Mouse (Mus musculus): Measurements from ENCODE around the gene Olfr825.
"Not testable (repeated sequence)": the region's sequence is repeated elsewhere in the genome, so short reads cannot be mapped to it uniquely, and the experiment has no call there.

The Olfr825 gene

DNA sequence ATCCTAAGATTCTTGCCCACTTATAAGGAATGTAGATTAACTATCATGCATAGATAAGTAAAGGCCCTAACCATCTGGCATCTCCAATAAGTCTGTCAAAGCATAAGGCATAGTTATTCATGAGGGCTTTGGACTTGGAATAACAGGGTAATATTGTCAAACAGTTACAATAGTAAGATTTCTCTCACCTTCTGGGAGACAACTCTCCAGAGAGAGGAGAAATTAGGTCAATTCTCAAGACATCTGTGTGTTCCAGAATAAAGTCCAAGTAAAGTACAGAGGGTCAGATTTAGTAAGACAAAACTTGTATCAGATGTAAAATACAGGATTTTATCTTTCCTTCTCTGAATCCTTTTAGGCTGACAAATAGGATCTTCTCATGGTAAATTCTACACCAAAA, at the start of gene Olfr825:
Olfr825 (minus strand) TSS at position 101 of the 400 bp plus-strand sequence.
- ATAC-seq (ENCODE audit: insufficient number of reproducible peaks, low FRiP score, low TSS enrichment): no peak

DNA sequence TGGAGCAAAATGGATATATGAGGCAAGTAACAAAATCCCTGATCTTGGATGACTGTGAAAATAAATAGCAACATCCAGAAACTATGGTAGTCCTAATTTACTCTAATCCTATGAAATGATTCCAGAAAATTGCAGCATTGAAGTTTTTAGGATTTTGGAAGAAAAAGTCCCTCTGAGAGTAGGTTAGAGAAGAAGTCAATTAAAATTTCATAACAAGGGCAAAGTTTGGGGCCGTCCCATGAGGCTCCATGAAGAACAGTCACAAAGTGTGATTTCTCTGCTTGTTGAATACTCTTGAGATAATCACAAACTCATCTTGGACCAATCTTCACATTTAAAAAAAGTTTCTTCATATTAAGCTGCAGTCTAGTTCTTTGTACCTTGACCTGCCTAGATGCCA, 47.7 kb upstream of the Olfr825 start, which contains the start of gene Olfr827:
Olfr827 (minus strand) TSS at position 101 of the 400 bp plus-strand sequence.
- no peak for ATAC-seq (ENCODE audit: insufficient number of reproducible peaks, low FRiP score, low TSS enrichment)

DNA sequence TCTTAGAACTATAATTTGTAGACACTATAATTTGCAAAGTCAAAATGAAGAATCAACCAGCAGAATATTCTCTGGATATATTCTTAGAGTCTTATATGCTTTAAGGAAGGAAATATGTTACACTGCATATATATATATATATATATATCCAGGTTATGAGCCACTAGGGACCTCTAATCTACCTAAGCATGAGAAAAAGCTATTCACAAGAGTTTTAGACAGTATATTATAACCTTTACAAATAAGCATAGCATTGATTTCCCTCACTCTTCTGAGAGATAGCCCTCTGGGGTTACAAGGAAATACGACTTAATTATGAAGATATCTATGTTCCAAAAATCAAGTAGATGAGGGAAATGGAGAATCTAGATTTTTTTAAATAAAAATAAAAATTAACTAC, 17.5 kb upstream of the Olfr825 start, which contains the start of gene Olfr826:
Olfr826 (minus strand) TSS at position 101 of the 400 bp plus-strand sequence.
- no peak for ATAC-seq (ENCODE audit: insufficient number of reproducible peaks, low FRiP score, low TSS enrichment)

DNA sequence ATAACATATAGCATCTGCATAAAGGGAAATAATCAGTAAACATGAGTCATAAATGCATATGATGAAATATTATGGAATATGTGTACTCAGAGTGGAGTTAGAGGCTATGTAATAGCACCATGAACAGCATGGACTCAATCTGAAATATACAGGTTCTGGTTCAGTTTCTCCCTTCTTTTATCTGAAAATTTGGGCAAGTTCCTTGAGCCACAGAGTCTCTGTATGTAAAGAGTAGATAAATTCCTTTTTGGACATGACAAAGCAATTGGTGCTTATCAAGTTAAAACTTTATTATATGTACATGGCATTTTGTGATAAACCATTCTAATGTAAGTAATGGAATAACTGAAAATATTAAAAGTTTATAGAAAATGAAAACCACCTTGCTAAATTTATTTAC, 1.4 kb downstream of the Olfr825 start:
- ATAC-seq (ENCODE audit: insufficient number of reproducible peaks, low FRiP score, low TSS enrichment): no peak

DNA sequence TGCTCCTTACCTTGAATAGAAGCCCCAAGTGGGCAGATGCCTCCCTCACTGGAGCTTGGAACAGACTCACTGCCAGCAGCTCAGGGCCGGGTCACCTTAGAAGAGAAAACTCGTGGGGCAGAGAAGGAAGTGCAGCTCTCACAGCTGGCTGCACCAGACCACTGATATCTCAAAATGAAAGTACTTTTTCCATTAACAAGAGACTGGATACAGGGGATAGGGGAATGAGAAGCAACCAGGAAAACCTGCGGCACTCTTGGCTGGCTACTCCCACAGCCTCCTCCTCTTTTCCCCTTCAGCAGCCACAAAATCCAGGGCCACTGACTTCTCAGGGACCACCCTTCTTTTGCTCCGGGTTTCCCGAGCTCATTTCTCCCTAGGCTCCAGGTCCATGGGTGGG, 22.4 kb downstream of the Olfr825 start:
- no peak for ATAC-seq (ENCODE audit: insufficient number of reproducible peaks, low FRiP score, low TSS enrichment)

DNA sequence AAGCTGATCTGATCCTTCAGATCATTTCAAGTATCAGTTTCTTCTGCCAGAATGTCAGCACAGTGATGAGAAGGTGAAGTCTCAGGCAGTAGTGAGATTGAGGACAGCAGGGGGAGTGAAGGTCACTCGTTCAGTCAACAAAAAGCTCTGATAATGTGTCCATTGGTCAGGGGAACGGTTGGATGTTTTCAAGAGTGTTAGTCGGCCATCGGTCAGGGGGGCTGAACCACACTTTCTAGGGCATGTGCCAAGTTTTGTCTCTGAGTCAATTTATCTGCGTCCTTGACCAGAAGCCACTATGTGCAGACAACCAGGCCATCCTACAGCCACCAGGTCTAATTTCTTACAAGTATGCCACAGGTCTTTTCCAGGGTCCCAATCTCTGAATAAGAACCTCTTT, 24.1 kb downstream of the Olfr825 start:
- ATAC-seq (ENCODE audit: insufficient number of reproducible peaks, low FRiP score, low TSS enrichment): not testable (repeated sequence)

DNA sequence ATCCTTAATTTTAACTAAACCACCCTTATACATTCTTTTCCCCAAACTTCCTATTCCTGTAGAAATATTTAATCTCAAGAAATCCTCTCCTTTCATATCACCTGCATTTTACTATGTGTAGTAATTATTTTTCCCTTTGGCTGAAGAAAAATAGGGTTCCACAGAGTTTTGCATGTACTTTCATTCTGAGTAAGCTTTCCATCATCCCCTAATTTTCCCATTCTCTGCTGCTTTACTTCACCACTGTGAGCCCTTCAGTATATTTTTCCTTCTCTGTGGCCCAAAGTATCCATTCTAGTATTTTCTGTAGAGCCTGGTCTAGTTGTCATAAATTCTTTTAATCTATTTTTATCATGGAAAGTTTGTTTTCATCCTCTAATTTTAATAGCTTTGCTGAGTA, 31.8 kb downstream of the Olfr825 start:
- ATAC-seq (ENCODE audit: insufficient number of reproducible peaks, low FRiP score, low TSS enrichment): no peak

DNA sequence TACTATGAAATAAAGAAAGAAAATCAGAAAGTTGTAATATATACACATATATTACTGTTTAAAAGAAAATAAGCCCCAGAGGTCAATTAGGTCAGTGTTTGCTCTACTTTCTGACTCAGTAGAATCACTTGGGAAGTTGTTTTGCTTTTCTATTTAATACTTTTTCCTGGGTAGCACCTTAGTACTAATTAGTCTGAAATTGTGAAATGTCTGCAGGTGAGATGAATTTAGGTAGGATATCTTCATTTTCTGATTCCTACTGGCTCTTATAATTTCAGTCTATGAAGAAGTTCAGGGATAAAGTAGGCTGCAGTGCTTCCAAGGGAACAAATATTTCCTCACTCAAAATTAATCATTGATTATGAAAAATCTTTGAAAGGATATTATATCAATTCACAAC, 36.7 kb downstream of the Olfr825 start, which contains the start of gene Olfr824:
Olfr824 (minus strand) TSS at position 101 of the 400 bp plus-strand sequence.
- ATAC-seq (ENCODE audit: insufficient number of reproducible peaks, low FRiP score, low TSS enrichment): not testable (repeated sequence)

DNA sequence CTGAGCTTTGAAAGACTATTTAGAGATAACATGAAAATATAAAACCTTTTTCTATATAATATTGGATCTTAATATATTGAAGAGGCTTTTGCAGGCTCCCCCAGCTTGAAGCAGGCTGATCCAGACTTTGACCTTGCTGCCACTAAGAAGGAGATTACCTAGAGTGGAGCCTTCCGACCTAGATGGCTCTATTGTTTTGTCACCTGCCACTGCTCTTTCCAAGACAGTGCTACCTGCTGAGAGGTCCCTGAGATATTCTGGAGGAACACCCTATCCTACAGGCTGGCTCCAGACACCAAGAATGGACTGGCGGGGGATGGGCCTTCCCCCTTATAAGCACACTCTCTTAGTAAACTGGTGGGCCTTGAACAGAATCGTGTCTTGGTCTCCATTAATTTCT, 50.5 kb downstream of the Olfr825 start:
- not testable (repeated sequence) for ATAC-seq (ENCODE audit: insufficient number of reproducible peaks, low FRiP score, low TSS enrichment)

DNA sequence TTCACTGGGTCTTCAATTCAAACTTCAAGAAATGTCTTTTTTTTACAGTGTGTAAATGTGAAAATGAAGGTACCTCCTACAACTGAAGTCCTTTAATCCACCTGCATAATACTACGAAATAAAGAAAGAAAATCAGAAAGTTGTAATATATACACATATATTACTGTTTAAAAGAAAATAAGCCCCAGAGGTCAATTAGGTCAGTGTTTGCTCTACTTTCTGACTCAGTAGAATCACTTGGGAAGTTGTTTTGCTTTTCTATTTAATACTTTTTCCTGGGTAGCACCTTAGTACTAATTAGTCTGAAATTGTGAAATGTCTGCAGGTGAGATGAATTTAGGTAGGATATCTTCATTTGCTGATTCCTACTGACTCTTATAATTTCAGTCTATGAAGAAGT, 51.3 kb downstream of the Olfr825 start, which contains the start of gene Olfr823:
Olfr823 (minus strand) TSS at position 101 of the 400 bp plus-strand sequence.
- not testable (repeated sequence) for ATAC-seq (ENCODE audit: insufficient number of reproducible peaks, low FRiP score, low TSS enrichment)
